In the genomic region with DNA sequence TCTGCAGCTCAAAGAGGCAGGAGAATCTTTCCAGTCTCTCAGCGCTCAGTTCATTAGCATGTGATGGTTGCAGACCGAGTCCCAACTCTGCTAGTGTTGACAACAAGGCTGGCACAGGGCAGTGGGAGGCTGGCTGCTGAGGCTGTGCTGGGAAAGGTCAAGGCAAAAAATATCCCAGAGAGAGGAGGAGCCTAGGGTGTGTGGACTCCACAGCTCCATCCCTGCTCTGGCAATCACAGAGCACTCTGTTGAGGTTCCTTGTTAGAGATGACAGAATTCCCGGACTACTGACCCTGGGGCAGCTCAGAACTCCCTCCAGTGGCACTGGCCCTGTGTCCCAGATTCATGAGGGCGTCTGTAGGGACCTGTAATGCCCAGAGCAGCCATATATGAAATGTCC, we compare ENCODE assay signal across 9 mouse cellular contexts. TPM values are rescaled to one million over a fixed set of nuclear protein-coding genes. Genes with fewer than 3 reads are reported as not detected.
DNase-seq lines count a peak whose midpoint lies in the region; ATAC-seq lines count a peak whose summit lies in the region.
"Had no signal": no experiment of that assay in that cellular context is flagged by ENCODE, and none has a peak within 500 bp of the region (broad histone marks: within the 10 kb centered on the region; RNA-seq: fewer than 3 reads in every experiment).

No protein-coding gene starts in this region.

- intact Hi-C loops in heart, postnatal 10 days (cut with DNase I), result no loop called here

- ATAC-seq in erythroid progenitor cell, adult 5-6 weeks (replicated peaks; ENCODE audit: low FRiP score, poor library complexity, severe bottlenecking), result no peak
- ATAC-seq: intestine, embryonic 16.5 days had no signal

- DNase-seq in frontal cortex, postnatal 36 days (ENCODE audit: low spot score in 2 of 2), result peak; percentile 38 to 45
- no peak for DNase-seq in frontal cortex, postnatal 10 days (ENCODE audit: low spot score in 2 of 2)
- DNase-seq in adipocyte (ENCODE audit: low spot score), result peak; percentile 95
- DNase-seq in brain, adult 2 months (ENCODE audit: low read depth, low spot score), result peak; percentile 93
- peak; percentile 69 to 77 for DNase-seq in heart, postnatal 10 days
- no peak for DNase-seq in layer of hippocampus, postnatal 10 days (ENCODE audit: low spot score in 2 of 2)
- DNase-seq: lung, embryonic 14.5 days had no signal

RNA-seq across cellular contexts. Expression of a gene that starts 23.0 kb away (rescaled TPM):
- 10 to 100 TPM; 87.3 to 92.3 TPM for total RNA-seq in heart, postnatal 10 days (2021)
- total RNA-seq in erythroid progenitor cell, adult 5-6 weeks (2015; ENCODE audit: low replicate concordance), result 7.9 and 10.9 TPM in 2 replicates
- 2.1 and 4.7 TPM in 2 replicates for total RNA-seq in erythroid progenitor cell, adult 5-6 weeks (2017; ENCODE audit: low replicate concordance)
- 100 to 1,000 TPM; 817 to 911 TPM for total RNA-seq in layer of hippocampus, postnatal 10 days (2021)

RNA-seq across cellular contexts. Expression of a gene that starts 59.0 kb away (rescaled TPM):
- not detected for total RNA-seq in heart, postnatal 10 days (2021)
- total RNA-seq in erythroid progenitor cell, adult 5-6 weeks (2015; ENCODE audit: low replicate concordance), result not detected in 2 replicates
- not detected in 2 replicates for total RNA-seq in erythroid progenitor cell, adult 5-6 weeks (2017; ENCODE audit: low replicate concordance)
- total RNA-seq in layer of hippocampus, postnatal 10 days (2021), result not detected

Comparison
In these comparisons a context has a peak if more than half of its experiments do, and no peak if none do; other contexts are left out.
1. DNase-seq: peak in frontal cortex, postnatal 36 days (2 of 2), adipocyte (single experiment), brain, adult 2 months (single experiment) and heart, postnatal 10 days (2 of 2); none in frontal cortex, postnatal 10 days (0 of 2) and layer of hippocampus, postnatal 10 days (0 of 2).
2. RNA of a gene that starts 23.0 kb away (total RNA-seq): 817 to 911 TPM in layer of hippocampus, postnatal 10 days; 87.3 to 92.3 TPM in heart, postnatal 10 days and 2.1 to 10.9 TPM in erythroid progenitor cell, adult 5-6 weeks; every median in the first group is over 4 times any median in the second.